Mouse (Mus musculus): ENCODE measurements around the gene Dhx32.

- TF ChIP-seq CTCF (conservative IDR thresholded peaks at IDR 0.05; ENCODE audit: low read length), result peak; percentile 33
- TF ChIP-seq POU5F1 (IDR thresholded peaks at IDR 0.05; ENCODE audit: borderline replicate concordance, low read length), result no peak
- TF ChIP-seq NANOG (IDR thresholded peaks at IDR 0.05; ENCODE audit: borderline replicate concordance, low read length), result no peak
Measured at GRCm38 (mm10) chr7:133707301-133707700, 75.2 kb downstream of the Dhx32 start.
